Comparison of ENCODE assay signal across 19 mouse cellular contexts in genomic region chr10:41149307-41149706, GRCm38 (mm10).
A peak's percentile ranks its signal among the peaks of the same experiment; 100 is the strongest.
DNase-seq lines count a peak whose midpoint lies in the region; ATAC-seq lines count a peak whose summit lies in the region.
"Had no signal": no experiment of that assay in that cellular context is flagged by ENCODE, and none has a peak within 500 bp of the region (broad histone marks: within the 10 kb centered on the region; RNA-seq: fewer than 3 reads in every experiment).

No protein-coding gene starts in this region.

- peaks cover 8% of the 10 kb centered on the region for H3K4me1 ChIP-seq in liver, embryonic 16.5 days (ENCODE audit: control insufficient read depth, low read depth, low read length)
- peaks cover 9% of the 10 kb centered on the region for H3K4me1 ChIP-seq in midbrain, embryonic 10.5 days
- H3K4me1 ChIP-seq: embryonic facial prominence, embryonic 15.5 days; forebrain, embryonic 12.5 days had no signal

- no peak overlapping the region for H3K4me3 ChIP-seq in liver, embryonic 16.5 days (ENCODE audit: low read depth, low read length)
- H3K4me3 ChIP-seq in midbrain, embryonic 10.5 days: no peak overlapping the region
- H3K4me3 ChIP-seq: embryonic facial prominence, embryonic 15.5 days; forebrain, embryonic 12.5 days; heart, embryonic 13.5 days; hindbrain, embryonic 15.5 days had no signal

- WGBS in liver, embryonic 16.5 days (ENCODE audit: insufficient replicate concordance): 57% methylated on average over 3 of the region's 3 CpGs
- 90% methylated on average over 3 of the region's 3 CpGs for WGBS in midbrain, embryonic 10.5 days

- H3K27me3 ChIP-seq in liver, embryonic 16.5 days (ENCODE audit: control insufficient read depth, insufficient read depth, low read depth, low read length): no peaks in the 10 kb centered on the region
- peaks cover 7% of the 10 kb centered on the region; the same call in 1 of the 2 replicates for H3K27me3 ChIP-seq in midbrain, embryonic 10.5 days (ENCODE audit: low read depth, poor library complexity, severe bottlenecking)
- H3K27me3 ChIP-seq: embryonic facial prominence, embryonic 15.5 days; heart, embryonic 13.5 days; hindbrain, embryonic 15.5 days had no signal

- ATAC-seq in liver, embryonic 16.5 days (ENCODE audit: low read depth): peak; percentile 55
- ATAC-seq in erythroid progenitor cell, adult 5-6 weeks (replicated peaks; ENCODE audit: low FRiP score, poor library complexity, severe bottlenecking): peak; percentile 71
- ATAC-seq: forebrain, embryonic 16.5 days had no signal

- no peak for DNase-seq in liver
- DNase-seq in spleen, postnatal 4 days (ENCODE audit: low spot score in 2 of 2): peak; percentile 38 to 43
- no peak for DNase-seq in spleen, adult 18-20 months
- DNase-seq in left cerebral cortex, postnatal 36 days (ENCODE audit: low spot score in 2 of 2): no peak
- no peak for DNase-seq in midbrain, embryonic 10.5 days (ENCODE audit: low spot score)
- DNase-seq: adrenal gland, postnatal 10 days; cerebellum, adult 11 months; cerebellum, adult 8-10 months; cerebellum, postnatal 14 days; embryo, embryonic 11 days; gastrocnemius, postnatal 14 days; heart, postnatal 36 days had no signal

- intact Hi-C loops in left cerebral cortex, postnatal 36 days (cut with DNase I): no loop called here

- H3K4me2 ChIP-seq in liver, embryonic 16.5 days (ENCODE audit: low read depth, low read length): no peak overlapping the region
- H3K4me2 ChIP-seq: embryonic facial prominence, embryonic 15.5 days; forebrain, embryonic 12.5 days; heart, embryonic 13.5 days; hindbrain, embryonic 15.5 days had no signal

- H3K36me3 ChIP-seq in liver, embryonic 16.5 days (ENCODE audit: control insufficient read depth, insufficient read depth): no peaks in the 10 kb centered on the region
- no peaks in the 10 kb centered on the region for H3K36me3 ChIP-seq in midbrain, embryonic 10.5 days
- H3K36me3 ChIP-seq: embryonic facial prominence, embryonic 15.5 days; forebrain, embryonic 12.5 days; heart, embryonic 13.5 days; hindbrain, embryonic 15.5 days had no signal

- H3K27ac ChIP-seq in liver, embryonic 16.5 days (ENCODE audit: low read length): no peak overlapping the region
- no peak overlapping the region for H3K27ac ChIP-seq in midbrain, embryonic 10.5 days (replicated peaks)
- H3K27ac ChIP-seq: embryonic facial prominence, embryonic 15.5 days; forebrain, embryonic 12.5 days; heart, embryonic 13.5 days; hindbrain, embryonic 15.5 days had no signal

- 0 out of 2 replicates have a peak overlapping the region, but pooled peaks have one; percentile 5 for H3K9ac ChIP-seq in liver, embryonic 16.5 days (ENCODE audit: low read depth, low read length)
- H3K9ac ChIP-seq: embryonic facial prominence, embryonic 15.5 days; forebrain, embryonic 12.5 days; heart, embryonic 13.5 days; hindbrain, embryonic 15.5 days had no signal

- H3K9me3 ChIP-seq in liver, embryonic 16.5 days (replicated peaks; ENCODE audit: control insufficient read depth, low read length): no peaks in the 10 kb centered on the region
- no peaks in the 10 kb centered on the region for H3K9me3 ChIP-seq in midbrain, embryonic 10.5 days (replicated peaks)
- H3K9me3 ChIP-seq: embryonic facial prominence, embryonic 15.5 days; forebrain, embryonic 12.5 days; heart, embryonic 13.5 days; hindbrain, embryonic 15.5 days had no signal

Comparison
In these comparisons a context has a peak if more than half of its experiments do, and no peak if none do; other contexts are left out.
1. DNase-seq: peak in spleen, postnatal 4 days (2 of 2); none in liver (single experiment), spleen, adult 18-20 months (0 of 2), left cerebral cortex, postnatal 36 days (0 of 2) and midbrain, embryonic 10.5 days (single experiment).